Mouse (Mus musculus) frontal cortex, postnatal 14 days (tissue): ENCODE measurements around the gene Ina.

ENCODE experiments used
- DNase-seq, 2 experiments: peaks; one replicate each; pipeline ENCODE4 v3.0.0; 2022; ENCODE audit warnings: low spot score in 2 of 2

Ina gene

DNA sequence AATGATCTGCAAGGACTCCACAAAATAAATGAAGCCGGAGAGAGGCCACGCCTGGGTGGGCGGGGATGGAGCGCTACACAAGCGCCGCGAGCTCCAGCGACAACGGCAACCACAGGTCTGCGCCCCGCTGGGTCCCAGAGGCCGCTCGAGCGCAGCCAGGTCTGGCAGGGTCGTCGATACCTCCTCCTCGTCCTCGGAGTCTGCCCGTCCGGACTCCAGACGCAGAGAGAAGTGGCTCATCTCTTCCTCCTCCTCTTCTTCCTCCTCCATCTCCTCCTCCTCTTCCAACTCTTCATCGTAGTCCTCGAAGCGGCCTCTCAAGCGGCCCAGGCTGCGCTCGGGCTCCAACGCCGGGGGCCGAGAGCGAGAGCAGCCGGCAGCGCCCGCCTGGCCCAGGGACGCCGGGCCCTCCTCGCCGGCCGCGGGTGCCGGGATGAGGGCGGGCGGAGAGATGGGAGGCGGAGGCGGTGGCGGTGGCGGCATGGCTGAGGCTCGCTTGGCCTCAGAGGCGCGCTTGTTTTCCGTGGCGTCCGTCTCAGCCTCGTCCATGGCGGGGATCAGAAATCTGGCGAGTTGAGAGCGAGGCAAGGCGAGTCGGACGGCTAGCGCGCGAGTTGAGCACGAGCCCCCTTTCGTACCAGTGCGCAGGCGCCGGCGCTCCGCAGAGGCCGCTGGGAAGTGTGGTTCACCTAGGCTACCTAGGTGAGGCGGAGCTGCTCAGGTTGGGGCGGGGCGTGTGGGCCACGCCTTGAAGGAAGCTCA, 36.0 kb downstream of the Ina start, which contains the start of gene Pcgf6:
Gene Pcgf6 (minus strand): TSS at position 636 of the 762 bp plus-strand sequence.
- peak; percentile 65 to 71 for DNase-seq

DNA sequence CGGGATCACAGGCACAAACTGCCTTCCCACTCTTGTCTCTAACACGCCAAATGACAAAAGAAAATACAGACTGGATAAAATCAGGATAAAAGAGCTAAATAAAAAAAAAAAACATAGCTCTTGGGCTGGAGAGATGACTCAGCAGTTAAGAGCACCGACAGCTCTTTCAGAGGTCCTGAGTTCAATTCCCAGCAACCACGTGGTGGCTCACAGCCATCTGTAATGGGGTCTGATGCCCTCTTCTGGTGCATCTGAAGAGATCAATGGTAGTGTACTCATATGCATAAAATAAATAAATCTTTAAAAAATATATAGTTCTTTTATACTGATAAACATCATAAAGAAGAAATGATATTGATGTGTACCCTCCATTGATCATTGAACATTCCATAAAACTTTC, 38.4 kb downstream of the Ina start:
- DNase-seq = no peak

DNA sequence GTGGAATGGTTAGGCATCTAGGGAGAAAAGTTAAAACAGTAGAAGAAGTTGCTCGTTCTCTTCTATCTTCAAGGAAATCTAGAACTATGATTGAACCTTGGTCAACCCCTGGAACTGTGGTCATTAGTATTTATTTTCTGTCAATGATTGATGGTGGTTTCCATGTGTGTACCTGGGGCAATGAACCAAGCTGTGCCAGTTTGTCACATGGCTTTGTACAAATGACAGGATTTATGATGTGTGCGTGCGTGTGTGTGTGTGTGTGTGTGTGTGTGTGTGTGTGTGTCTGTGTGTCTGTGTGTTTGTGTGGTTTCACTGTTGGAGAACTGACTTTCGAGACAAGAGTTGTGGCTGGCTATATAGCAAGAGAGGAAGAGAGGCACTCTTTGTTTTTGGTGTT, 39.0 kb downstream of the Ina start:
- DNase-seq = no peak

DNA sequence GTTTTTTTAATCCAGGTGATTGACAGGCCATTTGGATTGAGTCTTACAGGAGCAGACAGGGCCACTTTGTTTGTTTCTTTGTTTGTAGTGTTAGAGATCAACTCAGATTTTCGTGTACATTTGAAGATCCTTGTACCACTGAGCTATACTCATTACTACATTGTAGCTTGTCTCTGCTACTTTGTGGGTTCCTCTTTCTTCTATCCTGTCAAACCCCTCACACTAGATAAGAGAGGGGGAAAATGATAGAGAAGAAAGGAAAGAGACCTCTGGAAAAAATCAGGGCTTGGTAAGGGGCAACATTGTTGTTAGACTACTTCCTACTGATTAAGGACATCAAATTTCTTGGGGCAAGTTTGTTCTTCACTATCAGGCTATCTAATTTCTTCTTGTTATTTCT, 43.2 kb downstream of the Ina start:
- DNase-seq = no peak

DNA sequence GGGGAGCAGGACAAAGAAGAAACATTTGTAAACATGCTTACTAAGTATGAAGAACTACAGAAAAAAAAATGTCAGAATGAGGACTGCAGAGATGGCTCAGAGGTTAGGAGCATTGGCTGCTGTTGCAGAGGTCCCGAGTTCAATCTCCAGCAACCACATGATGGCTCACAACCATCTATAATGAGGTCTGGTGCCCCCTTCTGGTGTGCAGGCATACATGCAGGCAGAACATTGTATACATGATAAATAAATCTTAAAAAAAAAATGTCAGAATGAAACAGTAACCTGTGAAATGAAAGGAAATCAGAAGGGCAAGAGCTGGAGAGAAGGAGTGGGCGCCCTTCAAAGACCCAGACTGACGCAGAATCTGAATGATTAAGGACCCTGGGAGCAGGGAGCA, 51.4 kb downstream of the Ina start:
- no peak for DNase-seq

DNA sequence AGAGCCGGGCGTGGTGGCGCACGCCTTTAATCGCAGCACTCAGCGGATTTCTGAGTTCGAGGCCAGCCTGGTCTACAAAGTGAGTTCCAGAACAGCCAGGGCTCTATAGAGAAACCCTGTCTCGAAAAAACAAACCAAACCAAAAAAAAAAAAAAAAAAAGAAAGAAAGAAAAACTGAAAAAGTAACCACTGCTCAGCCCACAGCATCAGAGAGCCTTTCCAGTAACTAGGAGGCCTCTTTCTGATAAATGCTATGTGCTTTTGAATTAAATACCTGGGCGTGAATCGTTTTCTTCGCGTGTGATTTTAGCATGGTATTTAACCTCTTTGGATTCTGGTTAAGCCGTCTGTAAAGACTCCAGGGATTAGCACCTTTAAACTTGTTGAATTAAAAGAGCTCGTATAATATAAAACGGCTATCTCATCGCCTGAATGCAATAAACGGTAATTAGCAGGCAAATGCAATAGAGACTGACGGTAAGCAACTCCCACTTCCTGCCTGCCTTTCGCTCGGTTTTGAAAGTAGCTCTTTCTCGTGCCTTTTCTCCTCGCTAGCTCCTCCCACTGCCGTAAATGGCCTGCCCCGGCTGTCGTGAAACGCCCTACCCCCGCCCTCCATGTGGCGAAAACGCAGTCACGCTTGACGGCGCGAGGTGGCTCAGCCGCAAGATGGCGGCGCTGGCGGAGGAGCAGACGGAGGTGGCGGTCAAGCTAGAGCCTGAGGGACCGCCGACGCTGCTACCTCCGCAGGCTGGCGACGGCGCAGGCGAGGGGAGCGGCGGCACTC, 52.8 kb downstream of the Ina start, which contains the start of gene Taf5:
Gene Taf5 (plus strand): TSS at position 651 of the 787 bp plus-strand sequence.
- peak; percentile 92 to 96 for DNase-seq

DNA sequence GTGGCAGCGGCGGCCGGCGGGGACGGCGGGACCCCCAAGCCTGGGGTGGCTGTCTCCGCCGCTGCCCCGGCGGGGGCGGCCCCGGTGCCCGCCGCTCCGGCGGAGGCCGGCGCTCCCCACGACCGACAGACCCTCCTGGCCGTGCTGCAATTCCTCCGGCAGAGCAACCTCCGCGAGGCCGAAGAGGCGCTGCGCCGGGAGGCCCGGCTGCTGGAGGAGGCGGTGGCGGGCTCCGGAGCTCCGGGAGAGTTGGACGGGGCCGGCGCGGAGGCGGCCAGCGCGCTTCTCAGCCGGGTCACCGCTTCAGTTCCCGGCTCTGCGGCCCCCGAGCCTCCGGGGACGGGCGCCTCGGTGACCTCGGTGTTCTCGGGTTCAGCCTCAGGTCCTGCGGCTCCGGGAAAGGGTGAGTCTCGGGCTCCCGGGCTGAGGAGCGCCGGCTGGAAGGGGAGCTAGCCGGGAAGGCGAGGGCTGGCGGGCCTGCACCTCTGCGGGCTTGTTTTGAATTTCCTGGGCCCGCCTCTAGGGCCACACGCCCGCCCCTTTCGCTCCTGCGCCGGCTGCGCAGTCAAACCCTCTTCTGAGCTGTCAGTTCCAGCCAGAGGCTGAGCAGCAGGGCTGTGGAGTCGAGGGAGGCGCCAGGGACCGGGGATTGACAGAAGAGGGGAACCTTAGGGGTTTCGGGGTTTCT, 53.6 kb downstream of the Ina start:
- peak; percentile 72 to 81 for DNase-seq
